Mouse (Mus musculus) common myeloid progenitor, adult 5-6 weeks (primary cell): ENCODE measurements around the gene Emc6. TPM values are rescaled to one million over a fixed set of nuclear protein-coding genes. Genes with fewer than 3 reads are reported as not detected.
A peak's percentile ranks its signal among the peaks of the same experiment; 100 is the strongest.

ENCODE experiments used
- ATAC-seq: replicated peaks from 2 replicates; pipeline ENCODE4 v1.8.0; 2016; ENCODE audit warnings: low read depth, mild to moderate bottlenecking, moderate TSS enrichment, inconsistent platforms; ENCODE audit not compliant: poor library complexity, severe bottlenecking
- total RNA-seq: library from RNA; stranded (forward); fragments of 200-1000, 187-1606 nt; gene quantifications from 2 replicates; pipeline ENCODE4 v1.2.3, GENCODE M21; 2017

Emc6 gene
- total RNA-seq, 1 experiment from 2014 or later: 46.6 TPM

GRCm38 (mm10) chr11:73177895-73178294 is 1.1 kb upstream of the Emc6 start:
- ATAC-seq: no peak

GRCm38 (mm10) chr11:73177509-73177875 is 655 bp upstream of the Emc6 start:
- peak; percentile 56 for ATAC-seq

- ATAC-seq: no peak
These were observed 651 bp downstream of the Emc6 start for GRCm38 (mm10) chr11:73176186-73176585.

- ATAC-seq: no peak
These were observed 1.2 kb downstream of the Emc6 start for GRCm38 (mm10) chr11:73175612-73176011.

- no peak for ATAC-seq
These were observed 4.7 kb downstream of the Emc6 start for GRCm38 (mm10) chr11:73172186-73172585.

GRCm38 (mm10) chr11:73169231-73169630 is 7.6 kb downstream of the Emc6 start:
- ATAC-seq: peak; percentile 89

GRCm38 (mm10) chr11:73168576-73168975 is 8.3 kb downstream of the Emc6 start:
- no peak for ATAC-seq

GRCm38 (mm10) chr11:73168071-73168470 is 8.8 kb downstream of the Emc6 start:
- ATAC-seq: no peak

- ATAC-seq: peak; percentile 57
These were observed 14.6 kb downstream of the Emc6 start for GRCm38 (mm10) chr11:73162284-73162683.

- no peak for ATAC-seq
These were observed 15.2 kb downstream of the Emc6 start for GRCm38 (mm10) chr11:73161616-73162015.

GRCm38 (mm10) chr11:73160811-73161200 is 16.0 kb downstream of the Emc6 start:
- ATAC-seq: no peak

GRCm38 (mm10) chr11:73159957-73160810 is 16.7 kb downstream of the Emc6 start, which contains the start of gene P2rx5:
P2rx5 (plus strand) TSS chr11:73160421.
- ATAC-seq: peak; percentile 61

- no peak for ATAC-seq
These were observed 21.8 kb downstream of the Emc6 start for GRCm38 (mm10) chr11:73155071-73155470.

- no peak for ATAC-seq
These were observed 28.6 kb downstream of the Emc6 start for GRCm38 (mm10) chr11:73148209-73148608.

- ATAC-seq: no peak
These were observed 29.9 kb downstream of the Emc6 start for GRCm38 (mm10) chr11:73146975-73147365.

GRCm38 (mm10) chr11:73146026-73146974 is 30.5 kb downstream of the Emc6 start:
- no peak for ATAC-seq

- no peak for ATAC-seq
These were observed 32.6 kb downstream of the Emc6 start for GRCm38 (mm10) chr11:73144261-73144681.

- ATAC-seq: peak; percentile 96
These were observed 39.0 kb downstream of the Emc6 start, which contains the start of gene Haspin for GRCm38 (mm10) chr11:73137591-73138501. Haspin (minus strand) TSS chr11:73138294.

GRCm38 (mm10) chr11:73137116-73137515 is 39.7 kb downstream of the Emc6 start:
- 0 out of 2 replicates have a peak, but pooled peaks have one; percentile 13 for ATAC-seq

- no peak for ATAC-seq
These were observed 40.2 kb downstream of the Emc6 start for GRCm38 (mm10) chr11:73136587-73136986.
